Mouse (Mus musculus) myocyte (in vitro differentiated cells): ENCODE data around the gene Utp11. TPM values are rescaled to one million over a fixed set of nuclear protein-coding genes. Genes with fewer than 3 reads are reported as not detected.

Source experiments
- H3K27me3 ChIP-seq: one replicate; pipeline ENCODE4 v1.6.1; 2011; ENCODE audit not compliant: control insufficient read depth, insufficient read depth, insufficient read length
- H3K36me3 ChIP-seq: one replicate; pipeline ENCODE4 v1.6.1; 2011; ENCODE audit not compliant: control insufficient read depth, insufficient read depth
- H3K4me2 ChIP-seq: one replicate; pipeline ENCODE4 v1.6.1; 2011; ENCODE audit warnings: low read depth, control low read depth
- H3K4me3 ChIP-seq: one replicate; pipeline ENCODE4 v1.5.1; 2011; ENCODE audit warnings: mild to moderate bottlenecking, control low read depth, moderate library complexity
- H3K79me2 ChIP-seq: one replicate; pipeline ENCODE4 v1.6.1; 2011; ENCODE audit not compliant: control insufficient read depth, insufficient read depth
- H3ac ChIP-seq: one replicate; pipeline ENCODE4 v1.6.1; 2011; ENCODE audit not compliant: control insufficient read depth, insufficient read length
- CEBPB ChIP-seq: IDR thresholded peaks from 2 replicates; pipeline ENCODE4 v1.6.1; 2011; ENCODE audit warnings: mild to moderate bottlenecking, moderate library complexity; ENCODE audit not compliant: poor library complexity, insufficient read depth, severe bottlenecking
- E2F4 ChIP-seq: IDR thresholded peaks from one replicate; pipeline ENCODE4 v1.6.1; 2011; ENCODE audit warnings: mild to moderate bottlenecking, control low read depth, moderate library complexity; ENCODE audit not compliant: insufficient read depth
- MAX ChIP-seq: IDR thresholded peaks from one replicate; pipeline ENCODE4 v1.6.1; 2011; ENCODE audit warnings: low read depth, mild to moderate bottlenecking, control low read depth
- MYOD1 ChIP-seq, 3 experiments: IDR thresholded peaks; one replicate each; pipeline ENCODE4 v1.6.1; 2011; ENCODE audit warnings: control low read depth in 2 of 3, low read depth in 2 of 3, mild to moderate bottlenecking in 2 of 3, moderate library complexity in 1 of 3; ENCODE audit not compliant: insufficient read length in 2 of 3, control insufficient read depth in 1 of 3
- MYOG ChIP-seq, 3 experiments: IDR thresholded peaks; one replicate each; pipeline ENCODE4 v1.6.1; 2011; ENCODE audit warnings: control low read depth in 2 of 3, low read depth in 2 of 3, mild to moderate bottlenecking in 2 of 3; ENCODE audit not compliant: insufficient read length in 2 of 3, control insufficient read depth in 1 of 3, insufficient read depth in 1 of 3
- POLR2A ChIP-seq: IDR thresholded peaks from one replicate; pipeline ENCODE4 v1.6.1; 2011; ENCODE audit warnings: low read depth, mild to moderate bottlenecking, control low read depth, moderate library complexity; ENCODE audit not compliant: insufficient read length
- POLR2AphosphoS2 ChIP-seq: IDR thresholded peaks from one replicate; pipeline ENCODE4 v1.6.1; 2011; ENCODE audit warnings: low read depth, control low read depth; ENCODE audit not compliant: insufficient read length
- REST ChIP-seq: IDR thresholded peaks from one replicate; pipeline ENCODE4 v1.6.1; 2011; ENCODE audit warnings: mild to moderate bottlenecking, control low read depth, moderate library complexity; ENCODE audit not compliant: insufficient read depth, insufficient read length
- SRF ChIP-seq: IDR thresholded peaks from one replicate; pipeline ENCODE4 v1.6.1; 2011; ENCODE audit warnings: low read depth; ENCODE audit not compliant: control insufficient read depth, insufficient read length
- TCF12 ChIP-seq: IDR thresholded peaks from one replicate; pipeline ENCODE4 v1.6.1; 2011; ENCODE audit warnings: mild to moderate bottlenecking, control low read depth; ENCODE audit not compliant: poor library complexity, insufficient read depth, severe bottlenecking
- TCF3 ChIP-seq: IDR thresholded peaks from one replicate; pipeline ENCODE4 v1.6.1; 2011; ENCODE audit warnings: low read depth, control low read depth; ENCODE audit not compliant: insufficient read length
- USF1 ChIP-seq: IDR thresholded peaks from one replicate; pipeline ENCODE4 v1.6.1; 2011; ENCODE audit warnings: low read depth, mild to moderate bottlenecking, control low read depth, moderate library complexity
- polyA plus RNA-seq: library from polyadenylated mRNA; unstranded; fragments of >200 nt; fragmentation: generic; extraction: Trizol; gene quantifications from one replicate; pipeline ENCODE4 v1.2.1, GENCODE M21; 2012; ENCODE audit warnings: missing spikeins

Utp11 gene
- polyA plus RNA-seq, 1 experiment: 36.2 TPM

DNA sequence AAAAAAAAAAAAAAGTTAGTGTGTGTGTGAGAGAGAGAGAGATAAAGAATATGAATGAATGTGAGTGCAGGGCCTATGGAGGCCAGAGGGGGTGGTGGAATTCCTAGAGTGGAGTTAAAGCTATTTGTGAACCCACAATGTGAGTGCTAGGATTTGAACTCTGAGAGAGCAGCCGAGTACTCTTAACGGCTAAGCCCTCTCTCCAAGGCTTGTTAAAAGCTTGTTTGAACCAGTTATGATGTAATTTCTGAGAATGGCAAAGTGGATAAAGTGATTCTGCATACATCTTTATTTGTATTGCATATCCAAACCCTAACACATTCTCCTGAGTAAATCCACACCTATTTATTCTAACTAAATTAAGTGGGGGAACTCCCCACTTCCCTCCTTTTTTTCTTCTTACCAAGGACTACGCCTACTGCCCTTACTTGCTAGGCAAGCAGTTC, 961 bp downstream of the Utp11 start:
- Histone ChIP-seq H3K36me3 (peaks cover 4% of the 10 kb centered on the region), H3K4me2 (peak overlapping the region; percentile 90), H3ac (peak overlapping the region; percentile 41), H3K4me3 (peak overlapping the region; percentile 78), H3K79me2 (peaks cover 50% of the 10 kb centered on the region), H3K27me3 (no peaks in the 10 kb centered on the region)
- TF ChIP-seq REST (no peak), MYOG (IDR thresholded peaks at IDR 0.05; ENCODE audit: control insufficient read depth in 1 of 3, insufficient read depth in 1 of 3, insufficient read length in 2 of 3, low read depth in 2 of 3) (no peak), CEBPB (no peak), MAX (no peak), TCF3 (no peak), MYOD1 (IDR thresholded peaks at IDR 0.05; ENCODE audit: control insufficient read depth in 1 of 3, insufficient read length in 2 of 3, low read depth in 2 of 3) (no peak), SRF (no peak), POLR2AphosphoS2 (no peak)

DNA sequence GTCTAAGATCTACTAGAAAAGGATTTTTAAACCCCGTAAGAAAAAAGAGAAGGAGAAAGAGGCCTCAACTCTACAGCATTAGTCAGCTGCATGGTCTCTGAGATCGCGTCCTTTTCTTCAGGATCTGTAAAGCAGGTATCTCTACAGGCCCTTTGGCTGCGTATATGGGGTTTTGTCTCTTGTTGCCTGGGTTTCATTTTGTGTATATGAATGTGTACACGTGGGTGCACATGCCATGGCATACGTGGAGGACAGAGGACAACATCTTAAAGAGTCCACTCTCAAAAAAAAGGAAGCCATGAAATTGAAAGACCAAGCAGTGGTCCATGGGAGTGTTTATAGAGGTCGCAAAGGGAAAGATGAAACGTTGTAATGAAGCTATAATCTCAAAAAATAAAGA, 1.9 kb downstream of the Utp11 start:
- Histone ChIP-seq H3K79me2 (peaks cover 50% of the 10 kb centered on the region), H3K36me3 (peaks cover 5% of the 10 kb centered on the region), H3K4me2 (peak overlapping the region; percentile 52), H3K27me3 (no peaks in the 10 kb centered on the region), H3ac (no peak overlapping the region), H3K4me3 (no peak overlapping the region)
- TF ChIP-seq MYOD1 (IDR thresholded peaks at IDR 0.05; ENCODE audit: control insufficient read depth in 1 of 3, insufficient read length in 2 of 3, low read depth in 2 of 3): no peak
- no peak for TF ChIP-seq TCF12
- TF ChIP-seq SRF: no peak
- no peak for TF ChIP-seq REST
- no peak for TF ChIP-seq E2F4

DNA sequence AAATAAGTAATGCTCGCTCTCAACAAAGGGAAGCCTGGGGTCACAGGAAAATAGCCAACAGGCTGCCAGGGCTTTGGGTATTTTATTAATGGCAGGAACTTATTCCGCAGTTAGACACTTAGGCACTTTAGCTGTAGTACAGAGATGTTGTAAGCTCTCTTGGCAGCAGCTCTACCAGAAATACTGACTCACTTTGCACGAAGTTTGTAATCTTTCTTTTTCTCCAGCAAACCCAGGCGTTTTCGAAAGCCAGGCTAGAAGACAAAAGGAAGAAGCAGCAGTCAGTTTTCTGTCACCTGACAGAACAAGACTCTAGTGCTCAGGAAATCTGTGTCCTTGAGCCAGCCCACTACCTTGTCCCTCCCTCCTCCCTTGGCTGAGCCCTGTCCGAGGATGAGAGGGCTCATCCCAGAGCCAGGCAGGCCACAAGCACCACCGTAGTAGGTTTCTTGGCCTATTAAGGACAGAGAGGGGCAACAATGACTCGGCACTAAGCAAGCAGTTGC, 7.5 kb downstream of the Utp11 start:
- Histone ChIP-seq H3K27me3 (no peaks in the 10 kb centered on the region), H3ac (no peak overlapping the region), H3K36me3 (peaks cover 34% of the 10 kb centered on the region), H3K4me3 (no peak overlapping the region), H3K4me2 (peak overlapping the region; percentile 39), H3K79me2 (peaks cover 28% of the 10 kb centered on the region)
- no peak for TF ChIP-seq MAX
- TF ChIP-seq REST: no peak
- no peak for TF ChIP-seq MYOD1 (IDR thresholded peaks at IDR 0.05; ENCODE audit: control insufficient read depth in 1 of 3, insufficient read length in 2 of 3, low read depth in 2 of 3)
- TF ChIP-seq TCF12: no peak
- TF ChIP-seq SRF: peak; percentile 54
- TF ChIP-seq CEBPB: no peak

DNA sequence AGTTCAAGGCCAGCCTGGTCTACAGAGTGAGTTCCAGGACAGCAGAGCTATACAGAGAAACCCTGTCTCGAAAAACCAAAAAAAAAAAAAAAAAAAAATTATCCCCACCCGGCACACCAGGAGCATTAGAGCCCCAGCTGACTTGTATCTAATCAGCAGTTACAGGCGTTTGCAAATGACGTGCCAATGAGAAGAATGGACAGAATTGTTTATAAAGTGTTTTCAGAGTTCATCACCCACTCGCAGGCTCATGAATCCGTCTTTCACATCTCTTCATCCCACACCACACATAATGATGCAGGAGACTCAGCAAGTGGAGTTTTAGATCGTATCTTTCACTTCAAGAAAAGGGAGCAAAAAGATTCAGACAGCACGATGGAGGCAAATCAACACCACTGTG, 7.9 kb downstream of the Utp11 start:
- H3K27me3 ChIP-seq: no peaks in the 10 kb centered on the region
- H3ac ChIP-seq: no peak overlapping the region
- H3K4me3 ChIP-seq: no peak overlapping the region
- peaks cover 23% of the 10 kb centered on the region for H3K79me2 ChIP-seq
- peaks cover 36% of the 10 kb centered on the region for H3K36me3 ChIP-seq
- H3K4me2 ChIP-seq: peak overlapping the region; percentile 39
- TF ChIP-seq SRF (no peak), MAX (no peak), TCF12 (no peak), REST (no peak), CEBPB (no peak)

DNA sequence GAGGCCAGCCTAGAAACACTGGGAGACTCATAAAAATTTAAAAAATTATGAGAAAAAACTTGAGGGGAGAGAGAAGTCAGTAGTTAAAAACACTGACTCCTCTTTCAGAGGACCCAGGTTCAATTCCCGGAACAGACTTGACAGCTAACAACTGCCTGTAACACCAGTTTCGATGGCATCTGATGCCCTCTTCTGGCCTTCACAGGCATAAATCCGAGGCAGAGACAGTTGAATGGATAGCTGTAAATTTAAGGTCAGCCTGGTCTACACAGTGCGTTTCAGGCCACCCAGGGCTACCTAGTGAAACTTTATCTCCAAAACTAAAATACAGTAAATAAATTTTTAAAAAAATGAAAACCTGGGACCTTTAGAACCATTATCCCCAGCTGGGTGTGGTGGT, 8.4 kb downstream of the Utp11 start:
- no peak for TF ChIP-seq MAX
- Histone ChIP-seq H3K4me2 (no peak overlapping the region), H3K36me3 (peaks cover 41% of the 10 kb centered on the region), H3K4me3 (no peak overlapping the region), H3K27me3 (no peaks in the 10 kb centered on the region), H3K79me2 (peaks cover 21% of the 10 kb centered on the region), H3ac (no peak overlapping the region)

DNA sequence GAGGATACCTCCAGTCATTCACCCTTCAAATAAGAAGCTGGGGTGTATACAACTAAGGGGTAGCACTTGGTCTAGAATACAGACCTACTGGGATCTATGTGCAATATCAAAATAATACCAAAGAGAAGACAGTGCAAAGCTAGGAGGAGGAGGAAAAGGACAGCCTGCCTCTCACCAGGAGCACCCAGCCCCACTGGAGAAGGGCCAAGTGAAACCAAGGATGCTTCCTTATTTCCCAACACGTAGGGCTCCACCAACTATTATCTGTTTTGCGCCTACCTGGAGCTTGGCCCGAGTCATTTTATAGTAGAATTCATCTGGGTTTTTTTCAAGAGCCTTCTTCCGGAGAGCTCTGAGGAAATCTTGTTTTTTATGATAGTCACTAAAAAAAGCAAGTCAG, 9.9 kb downstream of the Utp11 start:
- H3K36me3 ChIP-seq: peaks cover 53% of the 10 kb centered on the region

More for the DNA sequence above, 9.9 kb downstream of the Utp11 start:
- H3K4me3 ChIP-seq: no peak overlapping the region
- H3K79me2 ChIP-seq: peaks cover 6% of the 10 kb centered on the region
- no peak for TF ChIP-seq MAX
- TF ChIP-seq POLR2A: no peak
- TF ChIP-seq REST: no peak
- no peak for TF ChIP-seq POLR2AphosphoS2
- no peak for TF ChIP-seq E2F4
- no peak for TF ChIP-seq MYOD1 (IDR thresholded peaks at IDR 0.05; ENCODE audit: control insufficient read depth in 1 of 3, insufficient read length in 2 of 3, low read depth in 2 of 3)
- TF ChIP-seq MYOG (IDR thresholded peaks at IDR 0.05; ENCODE audit: control insufficient read depth in 1 of 3, insufficient read depth in 1 of 3, insufficient read length in 2 of 3, low read depth in 2 of 3): no peak
- no peak for TF ChIP-seq TCF3
- TF ChIP-seq USF1: no peak
- TF ChIP-seq CEBPB: no peak
- no peak for TF ChIP-seq TCF12
- no peak for TF ChIP-seq SRF
- no peak overlapping the region for H3ac ChIP-seq
- no peak overlapping the region for H3K4me2 ChIP-seq
- no peaks in the 10 kb centered on the region for H3K27me3 ChIP-seq
